ENCODE assay signal across 7 mouse cellular contexts in genomic region chr14:47649631-47650337, GRCm38 (mm10). TPM values are rescaled to one million over a fixed set of nuclear protein-coding genes. Genes with fewer than 3 reads are reported as not detected.
DNase-seq lines count a peak whose midpoint lies in the region; ATAC-seq and TF ChIP-seq lines count a peak whose summit lies in the region.

No protein-coding gene starts in this region.

- under 1% methylated on average over 43 of the region's 46 CpGs for WGBS in forebrain, embryonic 14.5 days

- TF ChIP-seq POLR2A in brain, embryonic 14.5 days (IDR thresholded peaks at IDR 0.05; ENCODE audit: borderline replicate concordance, extremely low read depth, insufficient read depth, insufficient read length, poor library complexity, severe bottlenecking) = no peak

- peak overlapping the region; percentile 84 for H3K4me2 ChIP-seq in forebrain, embryonic 14.5 days (ENCODE audit: low read length)

- H3K4me3 ChIP-seq in forebrain, embryonic 14.5 days (ENCODE audit: low read depth, low read length) = peak overlapping the region; percentile 98

- DNase-seq in Muller cell, postnatal 12 days (ENCODE audit: inconsistent ontology term) = peak; percentile 86
- DNase-seq in brain, embryonic 14.5 days (ENCODE audit: low read depth) = peak; percentile 68
- DNase-seq in forebrain, embryonic 14.5 days (ENCODE audit: low spot score) = peak; percentile 55
- DNase-seq in layer of hippocampus, postnatal 25 days (ENCODE audit: extremely low spot score in 1 of 2, low spot score in 1 of 2) = peak; percentile 26 to 36
- peak; percentile 76 for DNase-seq in skeletal muscle tissue, adult 2 months (ENCODE audit: low read depth, low spot score)

- peak overlapping the region; percentile 96 for H3K9ac ChIP-seq in forebrain, embryonic 14.5 days (ENCODE audit: low read length)

- peak overlapping the region; percentile 87 for H3K27ac ChIP-seq in forebrain, embryonic 14.5 days (ENCODE audit: low read depth, low read length)

- H3K36me3 ChIP-seq in forebrain, embryonic 14.5 days (ENCODE audit: control insufficient read depth, insufficient read depth, low read length) = no peaks in the 10 kb centered on the region

- H3K9me3 ChIP-seq in forebrain, embryonic 14.5 days (replicated peaks; ENCODE audit: control insufficient read depth, low read length) = no peaks in the 10 kb centered on the region

- H3K27me3 ChIP-seq in forebrain, embryonic 14.5 days (replicated peaks; ENCODE audit: control insufficient read depth, insufficient read depth, low read length) = no peaks in the 10 kb centered on the region

- peak; percentile 86 for ATAC-seq in forebrain, embryonic 14.5 days
- peak; percentile 43 to 68; a peak in 3 of 4 replicates for ATAC-seq in hematopoietic stem cell, adult 5-6 weeks (replicated peaks in 1 of 2; ENCODE audit: insufficient read depth in 1 of 2, low FRiP score in 2 of 2, low TSS enrichment in 1 of 2, low read depth in 1 of 2, poor library complexity in 2 of 2, severe bottlenecking in 2 of 2)
- ATAC-seq in megakaryocyte, adult 5-6 weeks (ENCODE audit: poor library complexity, severe bottlenecking) = peak; percentile 58

- no peak for TF ChIP-seq CTCF in brain, embryonic 14.5 days (IDR thresholded peaks at IDR 0.05; ENCODE audit: borderline replicate concordance, extremely low read depth, insufficient read depth, insufficient read length)

- H3K4me1 ChIP-seq in forebrain, embryonic 14.5 days (ENCODE audit: control insufficient read depth, insufficient read depth, low read length) = peaks cover 7% of the 10 kb centered on the region

RNA-seq across cellular contexts. Expression of gene Ktn1, which starts 1.5 kb away (rescaled TPM):
- polyA plus RNA-seq in brain, embryonic 14.5 days (2012; rRNA removed) = 47.6 and 61.4 TPM in 2 replicates
- polyA plus RNA-seq in forebrain, embryonic 14.5 days (2014; fragmentation: Nextera tagmentation; extraction: Ambion mirVana) = 56.5 and 72.2 TPM in 2 replicates
- 104 and 115 TPM in 2 replicates for total RNA-seq in hematopoietic stem cell, adult 5-6 weeks (2017)
- total RNA-seq in layer of hippocampus, postnatal 25 days (2021) = 10 to 100 TPM; 78.3 to 90.9 TPM
- 26.1 and 28.6 TPM in 2 replicates for total RNA-seq in megakaryocyte, adult 5-6 weeks (2015)
- 23.0 and 23.2 TPM in 2 replicates for total RNA-seq in megakaryocyte, adult 5-6 weeks (2017)

Comparison
In these comparisons a context has a peak if more than half of its experiments do, and no peak if none do; other contexts are left out.
1. Peak in every context shown above with its lines: DNase-seq, ATAC-seq, H3K4me3 ChIP-seq and H3K27ac ChIP-seq.
2. DNase-seq: peak in every context shown above with its lines; median percentile 86 in Muller cell, postnatal 12 days; 76 in skeletal muscle tissue, adult 2 months; 68 in brain, embryonic 14.5 days; 55 in forebrain, embryonic 14.5 days; 31 in layer of hippocampus, postnatal 25 days.